Mouse (Mus musculus) MEL (cell line): ENCODE measurements around the gene Trim37. TPM values are rescaled to one million over a fixed set of nuclear protein-coding genes. Genes with fewer than 3 reads are reported as not detected.

Experiments
- DNase-seq: peaks from one replicate; pipeline ENCODE4 v3.0.0; 2011; ENCODE audit warnings: low read depth, low spot score
- H3K27ac ChIP-seq: 2 replicates; pipeline ENCODE4 v1.5.1; 2012; ENCODE audit warnings: low read depth, mild to moderate bottlenecking, control low read depth, low read length, moderate library complexity; ENCODE audit not compliant: control insufficient read depth
- H3K27me3 ChIP-seq, 2 experiments: fragments of 150-350 bp in 1 of 2; sonication (generic) in 1 of 2; 2 replicates each; pipeline ENCODE4 v1.6.1; 2012; ENCODE audit warnings: low read length in 2 of 2, mild to moderate bottlenecking in 2 of 2, improper control_type of control experiment in 1 of 2, moderate library complexity in 1 of 2; ENCODE audit not compliant: insufficient read depth in 2 of 2, control insufficient read depth in 1 of 2
- H3K36me3 ChIP-seq, 2 experiments: 2 replicates each; pipeline ENCODE4 v1.6.1; 2012 to 2014; ENCODE audit warnings: low read length in 2 of 2, improper control_type of control experiment in 1 of 2, inconsistent platforms in 1 of 2, mild to moderate bottlenecking in 1 of 2; ENCODE audit not compliant: insufficient read depth in 2 of 2, control insufficient read depth in 1 of 2
- H3K4me1 ChIP-seq, 2 experiments: fragments of 150-350 bp in 1 of 2; sonication (generic) in 1 of 2; 2 replicates each; pipeline ENCODE4 v1.6.1; 2012; ENCODE audit warnings: low read length in 2 of 2, improper control_type of control experiment in 1 of 2, mild to moderate bottlenecking in 1 of 2; ENCODE audit not compliant: insufficient read depth in 2 of 2, control insufficient read depth in 1 of 2
- H3K4me3 ChIP-seq, 2 experiments: fragments of 150-350 bp in 1 of 2; sonication (generic) in 1 of 2; 2 replicates each; pipeline ENCODE4 v1.5.1; 2012; ENCODE audit warnings: low read depth in 2 of 2, low read length in 2 of 2, mild to moderate bottlenecking in 2 of 2, moderate library complexity in 2 of 2, control low read depth in 1 of 2, improper control_type of control experiment in 1 of 2; ENCODE audit not compliant: control insufficient read depth in 1 of 2, insufficient read depth in 1 of 2
- H3K79me2 ChIP-seq: 2 replicates; pipeline ENCODE4 v1.6.1; 2012; ENCODE audit warnings: mild to moderate bottlenecking, low read length, moderate library complexity; ENCODE audit not compliant: control insufficient read depth, poor library complexity, insufficient read depth
- H3K9ac ChIP-seq: 2 replicates; pipeline ENCODE4 v1.6.1; 2012; ENCODE audit warnings: low read depth, mild to moderate bottlenecking, control low read depth, low read length, moderate library complexity; ENCODE audit not compliant: control insufficient read depth, poor library complexity, severe bottlenecking
- H3K9me3 ChIP-seq: fragments of 150-350 bp; sonication (generic); replicated peaks from 2 replicates; pipeline ENCODE4 v1.6.1; 2012; ENCODE audit warnings: mild to moderate bottlenecking, low read length, improper control_type of control experiment, moderate library complexity; ENCODE audit not compliant: insufficient read depth
- BHLHE40 ChIP-seq: IDR thresholded peaks from 2 replicates; pipeline ENCODE4 v1.6.1; 2012; ENCODE audit warnings: low read depth, mild to moderate bottlenecking, inconsistent platforms, low read length, improper control_type of control experiment, borderline replicate concordance
- CHD1 ChIP-seq: IDR thresholded peaks from 2 replicates; pipeline ENCODE4 v1.6.1; 2012; ENCODE audit warnings: low read depth, mild to moderate bottlenecking, inconsistent platforms, low read length, improper control_type of control experiment
- CHD2 ChIP-seq: IDR thresholded peaks from 2 replicates; pipeline ENCODE4 v1.6.1; 2011; ENCODE audit warnings: low read length, improper control_type of control experiment
- CTCF ChIP-seq, 3 experiments: IDR thresholded peaks in 2 of 3; conservative IDR thresholded peaks in 1 of 3; 2 replicates each; pipeline ENCODE4 v1.5.1; 2011 to 2012; ENCODE audit warnings: low read length in 3 of 3, low read depth in 2 of 3, mild to moderate bottlenecking in 2 of 3, improper control_type of control experiment in 1 of 3, inconsistent platforms in 1 of 3, mixed read lengths in 1 of 3, moderate library complexity in 1 of 3; ENCODE audit not compliant: control insufficient read depth in 1 of 3, insufficient read depth in 1 of 3, poor library complexity in 1 of 3, severe bottlenecking in 1 of 3
- E2F4 ChIP-seq: IDR thresholded peaks from 2 replicates; pipeline ENCODE4 v1.6.1; 2011; ENCODE audit warnings: low read depth, low read length, improper control_type of control experiment, borderline replicate concordance
- ELF1 ChIP-seq: IDR thresholded peaks from 2 replicates; pipeline ENCODE4 v1.6.1; 2014; ENCODE audit warnings: low read depth, mild to moderate bottlenecking, inconsistent platforms, low read length, improper control_type of control experiment, moderate library complexity
- EP300 ChIP-seq, 2 experiments: IDR thresholded peaks; 2 replicates each; pipeline ENCODE4 v1.6.1; 2011; ENCODE audit warnings: improper control_type of control experiment in 2 of 2, low read length in 2 of 2, low read depth in 1 of 2, mild to moderate bottlenecking in 1 of 2
- ETS1 ChIP-seq: IDR thresholded peaks from 2 replicates; pipeline ENCODE4 v1.6.1; 2012; ENCODE audit warnings: low read depth, mild to moderate bottlenecking, inconsistent platforms, low read length, improper control_type of control experiment, moderate library complexity
- GABPA ChIP-seq: IDR thresholded peaks from 2 replicates; pipeline ENCODE4 v1.6.1; 2012; ENCODE audit warnings: low read depth, mild to moderate bottlenecking, inconsistent platforms, low read length, improper control_type of control experiment, moderate library complexity
- GATA1 ChIP-seq: IDR thresholded peaks from 2 replicates; pipeline ENCODE4 v1.6.1; 2011; ENCODE audit warnings: low read depth, low read length, improper control_type of control experiment
- HCFC1 ChIP-seq: IDR thresholded peaks from 2 replicates; pipeline ENCODE4 v1.6.1; 2012; ENCODE audit warnings: low read depth, mild to moderate bottlenecking, inconsistent platforms, low read length, improper control_type of control experiment, moderate library complexity
- JUND ChIP-seq: IDR thresholded peaks from 2 replicates; pipeline ENCODE4 v1.6.1; 2011; ENCODE audit warnings: low read depth, mild to moderate bottlenecking, improper control_type of control experiment, low read length
- KAT2A ChIP-seq: conservative IDR thresholded peaks from 2 replicates; pipeline ENCODE4 v1.6.1; 2012; ENCODE audit warnings: low read depth, low read length, improper control_type of control experiment, inconsistent platforms
- MAFK ChIP-seq: IDR thresholded peaks from 2 replicates; pipeline ENCODE4 v1.6.1; 2011; ENCODE audit warnings: low read depth, mild to moderate bottlenecking, low read length, improper control_type of control experiment, borderline replicate concordance
- MAX ChIP-seq: IDR thresholded peaks from 2 replicates; pipeline ENCODE4 v1.6.1; 2011; ENCODE audit warnings: low read length, improper control_type of control experiment
- MAZ ChIP-seq: IDR thresholded peaks from 2 replicates; pipeline ENCODE4 v1.6.1; 2012; ENCODE audit warnings: low read depth, mild to moderate bottlenecking, inconsistent platforms, low read length, improper control_type of control experiment
- MEF2A ChIP-seq: IDR thresholded peaks from 2 replicates; pipeline ENCODE4 v1.6.1; 2014; ENCODE audit warnings: low read depth, mild to moderate bottlenecking, inconsistent platforms, low read length, improper control_type of control experiment; ENCODE audit not compliant: poor library complexity, insufficient replicate concordance, severe bottlenecking; ENCODE audit errors: extremely low read depth
- MXI1 ChIP-seq: IDR thresholded peaks from 2 replicates; pipeline ENCODE4 v1.6.1; 2011; ENCODE audit warnings: mild to moderate bottlenecking, low read depth, low read length, improper control_type of control experiment
- MYB ChIP-seq: IDR thresholded peaks from 2 replicates; pipeline ENCODE4 v1.6.1; 2011; ENCODE audit warnings: mild to moderate bottlenecking, low read depth, low read length, improper control_type of control experiment
- MYC ChIP-seq: IDR thresholded peaks from 2 replicates; pipeline ENCODE4 v1.6.1; 2011; ENCODE audit warnings: low read depth, mild to moderate bottlenecking, low read length, improper control_type of control experiment, moderate library complexity
- NELFE ChIP-seq: IDR thresholded peaks from 2 replicates; pipeline ENCODE4 v1.6.1; 2011; ENCODE audit warnings: low read depth, low read length, improper control_type of control experiment
- NRF1 ChIP-seq: IDR thresholded peaks from 2 replicates; pipeline ENCODE4 v1.6.1; 2014; ENCODE audit warnings: low read depth, mild to moderate bottlenecking, inconsistent platforms, low read length, improper control_type of control experiment, moderate library complexity; ENCODE audit not compliant: poor library complexity, insufficient read depth, severe bottlenecking
- POLR2AphosphoS2 ChIP-seq: IDR thresholded peaks from 2 replicates; pipeline ENCODE4 v1.6.1; 2011; ENCODE audit warnings: low read length, improper control_type of control experiment
- POLR2AphosphoS5 ChIP-seq: IDR thresholded peaks from 2 replicates; pipeline ENCODE4 v1.6.1; 2012; ENCODE audit warnings: low read depth, borderline replicate concordance, mild to moderate bottlenecking, inconsistent platforms, low read length, moderate library complexity, mixed read lengths
- RAD21 ChIP-seq: IDR thresholded peaks from 2 replicates; pipeline ENCODE4 v1.6.1; 2011; ENCODE audit warnings: mild to moderate bottlenecking, low read depth, low read length, improper control_type of control experiment
- RCOR1 ChIP-seq: IDR thresholded peaks from 2 replicates; pipeline ENCODE4 v1.6.1; 2012; ENCODE audit warnings: low read depth, mild to moderate bottlenecking, inconsistent platforms, low read length, improper control_type of control experiment
- SIN3A ChIP-seq: IDR thresholded peaks from 2 replicates; pipeline ENCODE4 v1.6.1; 2012; ENCODE audit warnings: low read length, improper control_type of control experiment, inconsistent platforms
- SMC3 ChIP-seq: IDR thresholded peaks from 2 replicates; pipeline ENCODE4 v1.6.1; 2011; ENCODE audit warnings: low read depth, low read length, improper control_type of control experiment
- TAL1 ChIP-seq: IDR thresholded peaks from 2 replicates; pipeline ENCODE4 v1.6.1; 2012; ENCODE audit warnings: mild to moderate bottlenecking, inconsistent platforms, low read length, moderate library complexity, mixed read lengths
- TBP ChIP-seq: IDR thresholded peaks from 2 replicates; pipeline ENCODE4 v1.8.0; 2011; ENCODE audit warnings: low read depth, low read length, improper control_type of control experiment
- TCF12 ChIP-seq: IDR thresholded peaks from 2 replicates; pipeline ENCODE4 v1.6.1; 2014; ENCODE audit warnings: low read depth, mild to moderate bottlenecking, inconsistent platforms, low read length, improper control_type of control experiment, moderate library complexity
- UBTF ChIP-seq: IDR thresholded peaks from 2 replicates; pipeline ENCODE4 v1.6.1; 2012; ENCODE audit warnings: low read depth, mild to moderate bottlenecking, inconsistent platforms, low read length, improper control_type of control experiment, moderate library complexity, borderline replicate concordance; ENCODE audit not compliant: insufficient read depth
- USF1 ChIP-seq: IDR thresholded peaks from 2 replicates; pipeline ENCODE4 v1.6.1; 2014; ENCODE audit warnings: low read depth, mild to moderate bottlenecking, inconsistent platforms, low read length, improper control_type of control experiment, moderate library complexity
- USF2 ChIP-seq, 2 experiments: IDR thresholded peaks; 2 replicates each; pipeline ENCODE4 v1.6.1; 2011 to 2012; ENCODE audit warnings: improper control_type of control experiment in 2 of 2, low read length in 2 of 2, borderline replicate concordance in 1 of 2, inconsistent platforms in 1 of 2, low read depth in 1 of 2, mild to moderate bottlenecking in 1 of 2; ENCODE audit not compliant: insufficient read depth in 1 of 2
- ZC3H11A ChIP-seq: IDR thresholded peaks from 2 replicates; pipeline ENCODE4 v1.6.1; 2012; ENCODE audit warnings: low read depth, mild to moderate bottlenecking, inconsistent platforms, low read length, improper control_type of control experiment
- ZKSCAN1 ChIP-seq: IDR thresholded peaks from 2 replicates; pipeline ENCODE4 v1.6.1; 2012; ENCODE audit warnings: low read depth, mild to moderate bottlenecking, inconsistent platforms, low read length, improper control_type of control experiment, moderate library complexity
- ZNF384 ChIP-seq: IDR thresholded peaks from 2 replicates; pipeline ENCODE4 v1.6.1; 2012; ENCODE audit warnings: low read depth, mild to moderate bottlenecking, inconsistent platforms, low read length, improper control_type of control experiment
- polyA plus RNA-seq, 2 experiments: library from polyadenylated mRNA; stranded (reverse) in 1 of 2; unstranded in 1 of 2; fragments of >175 nt in 1 of 2; fragments of >200 nt in 1 of 2; gene quantifications; 2 replicates each; pipeline versions ENCODE4 v1.2.1 to v1.2.4; 2012; ENCODE audit warnings: low replicate concordance in 2 of 2, low read depth in 1 of 2; ENCODE audit not compliant: insufficient read length in 2 of 2, insufficient read depth in 1 of 2, missing spikeins in 1 of 2
- total RNA-seq: library from RNA; depleted of rRNA; stranded (reverse); fragments of 300-350 nt; gene quantifications from 2 replicates; pipeline ENCODE4 v1.2.3, GENCODE M21; 2012

The Trim37 gene
- total and polyA plus RNA-seq, 3 experiments, result 39.3 to 52.1 TPM; not detected in 1

DNA sequence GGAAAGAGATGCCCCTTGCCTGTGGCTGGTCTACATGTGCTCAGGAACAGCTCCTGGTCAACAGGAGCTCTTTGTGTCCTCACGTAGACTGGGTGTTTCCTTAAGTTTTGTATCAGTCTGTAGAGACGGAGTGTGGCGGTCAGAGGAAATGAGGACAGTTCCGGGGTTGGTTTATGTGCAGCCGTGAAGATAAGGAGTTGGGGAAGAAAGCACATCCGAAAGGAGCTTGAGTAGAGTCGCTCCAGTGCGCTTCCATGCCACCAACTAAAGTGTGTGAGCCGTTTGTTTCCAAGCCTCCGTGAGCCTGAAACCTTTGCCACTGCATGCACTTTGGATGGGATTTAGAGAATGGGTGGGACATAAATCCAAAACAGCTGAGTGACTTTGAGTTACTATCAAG lies 132.9 kb downstream of the Trim37 start:
- H3K4me3 ChIP-seq, result peak overlapping the region; percentile 55 to 57
- peak overlapping the region; percentile 72 for H3K9ac ChIP-seq
- peaks cover 0 to 9% of the 10 kb centered on the region in 2 experiments; a peak in 2 of 4 replicates for H3K36me3 ChIP-seq
- no peaks in the 10 kb centered on the region for H3K9me3 ChIP-seq
- no peaks in the 10 kb centered on the region for H3K79me2 ChIP-seq
- peaks cover 2 to 14% of the 10 kb centered on the region in 2 experiments for H3K4me1 ChIP-seq
- DNase-seq, result peak; percentile 93
- peak overlapping the region; percentile 89 for H3K27ac ChIP-seq
- H3K27me3 ChIP-seq, result no peaks in the 10 kb centered on the region
- TF ChIP-seq CHD1 (no peak), JUND (no peak), TAL1 (peak; percentile 35; the same call in 1 of the 2 replicates), GATA1 (peak; percentile 91), ETS1 (peak; percentile 66), CTCF (IDR thresholded peaks at IDR 0.05 in 2 of 3, conservative IDR thresholded peaks at IDR 0.05 in 1 of 3; ENCODE audit: control insufficient read depth in 1 of 3, insufficient read depth in 1 of 3, low read depth in 2 of 3, low read length in 3 of 3, poor library complexity in 1 of 3, severe bottlenecking in 1 of 3) (no peak), MXI1 (0 out of 2 replicates have a peak, but pooled peaks have one; percentile 43), ZKSCAN1 (no peak), TCF12 (peak; percentile 77; the same call in 1 of the 2 replicates), TBP (peak; percentile 88), HCFC1 (peak; percentile 66; the same call in 1 of the 2 replicates), MYB (peak; percentile 50; the same call in 1 of the 2 replicates), GABPA (no peak), BHLHE40 (no peak), ZC3H11A (no peak), UBTF (no peak), MEF2A (no peak), ZNF384 (no peak), RAD21 (no peak; the same call in none of the 2 replicates), SMC3 (peak; percentile 31; the same call in 1 of the 2 replicates), SIN3A (peak; percentile 82), NRF1 (no peak), MAZ (no peak), E2F4 (no peak), ELF1 (peak; percentile 83), POLR2AphosphoS5 (no peak), KAT2A (no peak), CHD2 (no peak), EP300 (IDR thresholded peaks at IDR 0.05; ENCODE audit: low read depth in 1 of 2, low read length in 2 of 2) (peak; percentile 77 to 85), MAX (peak; percentile 57; the same call in 1 of the 2 replicates), RCOR1 (peak; percentile 46; the same call in 1 of the 2 replicates), USF2 (IDR thresholded peaks at IDR 0.05; ENCODE audit: borderline replicate concordance in 1 of 2, insufficient read depth in 1 of 2, low read depth in 1 of 2, low read length in 2 of 2) (no peak), MYC (no peak), POLR2AphosphoS2 (peak; percentile 80; the same call in 1 of the 2 replicates), NELFE (peak; percentile 87), USF1 (no peak), MAFK (no peak)
